Mouse (Mus musculus) hindbrain, embryonic 10.5 days (tissue): ENCODE measurements around the gene Rbfox2. TPM values are rescaled to one million over a fixed set of nuclear protein-coding genes. Genes with fewer than 3 reads are reported as not detected.

ENCODE experiments used
- DNase-seq: peaks from one replicate; pipeline ENCODE4 v3.0.0-alpha.2; 2017; ENCODE audit warnings: low spot score
- H3K27ac ChIP-seq: fragments of 300-500 bp; sonication (generic); 2 replicates; pipeline ENCODE4 v1.5.1; 2016; ENCODE audit warnings: mild to moderate bottlenecking, moderate library complexity
- H3K27me3 ChIP-seq: fragments of 300-500 bp; sonication (generic); 2 replicates; pipeline ENCODE4 v1.6.1; 2016; ENCODE audit warnings: mild to moderate bottlenecking; ENCODE audit not compliant: poor library complexity, insufficient read depth, severe bottlenecking
- H3K36me3 ChIP-seq: fragments of 300-500 bp; sonication (generic); 2 replicates; pipeline ENCODE4 v1.6.1; 2016; ENCODE audit warnings: mild to moderate bottlenecking, moderate library complexity
- H3K4me1 ChIP-seq: fragments of 300-500 bp; sonication (generic); replicated peaks from 2 replicates; pipeline ENCODE4 v1.6.1; 2016; ENCODE audit warnings: mild to moderate bottlenecking
- H3K4me3 ChIP-seq: fragments of 300-500 bp; sonication (generic); 2 replicates; pipeline ENCODE4 v1.5.1; 2016; ENCODE audit warnings: mild to moderate bottlenecking, moderate library complexity
- H3K9me3 ChIP-seq: fragments of 300-500 bp; sonication (generic); 2 replicates; pipeline ENCODE4 v1.6.1; 2016; ENCODE audit warnings: mild to moderate bottlenecking, moderate library complexity
- WGBS: fragments of 180-500 bp; shearing (Covaris S2); methylation state at CpG from one replicate; pipeline ENCODE4 v1.1.7; 2016; 5-methylcytosine and 5-hydroxymethylcytosine counted together
- polyA plus RNA-seq: library from polyadenylated mRNA; unstranded; fragments of >200 nt; fragmentation: Nextera tagmentation; extraction: Ambion mirVana; gene quantifications from 2 replicates; pipeline ENCODE4 v1.2.1, GENCODE M21; 2016

The Rbfox2 gene
- polyA plus RNA-seq, 1 experiment from 2014 or later: 77.8 TPM

DNA sequence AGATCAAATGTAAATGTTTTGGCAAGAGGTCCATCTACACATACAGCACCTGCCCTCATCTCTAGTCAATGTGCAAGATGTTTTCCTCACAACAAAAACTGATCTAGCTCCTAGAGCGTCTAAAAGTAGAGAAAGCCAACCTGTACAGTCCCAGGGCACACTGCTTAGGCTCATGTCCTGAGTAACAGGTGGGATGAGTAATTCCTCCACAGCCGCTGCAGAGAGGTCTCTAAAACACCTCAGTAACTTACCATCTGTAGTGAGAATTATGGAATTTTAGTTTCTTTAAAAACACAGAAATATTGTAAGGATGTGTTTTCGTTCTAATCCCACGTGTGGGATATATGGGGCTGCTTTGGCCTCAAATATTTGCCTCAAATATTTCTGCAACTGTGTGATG, 50.0 kb downstream of the Rbfox2 start:
- Histone ChIP-seq H3K27me3 (no peaks in the 10 kb centered on the region), H3K4me1 (peaks cover 48% of the 10 kb centered on the region), H3K36me3 (no peaks in the 10 kb centered on the region), H3K9me3 (no peaks in the 10 kb centered on the region), H3K27ac (no peak overlapping the region), H3K4me3 (no peak overlapping the region)
- DNase-seq: no peak
- 82% methylated on average over 4 of the region's 4 CpGs for WGBS

DNA sequence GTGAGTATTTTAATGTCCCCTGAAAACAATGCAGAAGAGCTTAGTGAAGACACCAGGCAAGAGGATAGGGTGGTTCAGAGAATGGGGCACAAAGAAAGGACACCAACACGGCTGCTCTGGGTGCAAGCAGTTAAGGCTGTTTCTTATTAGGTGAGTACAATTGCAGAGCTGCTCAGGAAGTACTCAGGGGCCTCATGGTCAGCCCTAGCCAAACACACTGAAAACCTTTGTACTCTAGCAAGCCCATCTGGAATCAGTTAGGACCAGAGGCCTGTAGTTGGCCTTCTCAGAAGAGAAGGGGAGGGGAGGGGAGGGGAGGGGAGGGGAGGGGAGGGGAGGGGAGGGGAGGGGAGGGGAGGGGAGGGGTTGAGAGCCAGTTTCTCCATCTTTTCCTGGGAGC, 52.2 kb downstream of the Rbfox2 start:
- DNase-seq: peak; percentile 48
- WGBS: 45% methylated on average over 1 of the region's 1 CpGs
- Histone ChIP-seq H3K27me3 (no peaks in the 10 kb centered on the region), H3K9me3 (no peaks in the 10 kb centered on the region), H3K4me3 (no peak overlapping the region), H3K27ac (peak overlapping the region; percentile 65; the same call in 1 of the 2 replicates), H3K4me1 (peaks cover 48% of the 10 kb centered on the region), H3K36me3 (no peaks in the 10 kb centered on the region)

DNA sequence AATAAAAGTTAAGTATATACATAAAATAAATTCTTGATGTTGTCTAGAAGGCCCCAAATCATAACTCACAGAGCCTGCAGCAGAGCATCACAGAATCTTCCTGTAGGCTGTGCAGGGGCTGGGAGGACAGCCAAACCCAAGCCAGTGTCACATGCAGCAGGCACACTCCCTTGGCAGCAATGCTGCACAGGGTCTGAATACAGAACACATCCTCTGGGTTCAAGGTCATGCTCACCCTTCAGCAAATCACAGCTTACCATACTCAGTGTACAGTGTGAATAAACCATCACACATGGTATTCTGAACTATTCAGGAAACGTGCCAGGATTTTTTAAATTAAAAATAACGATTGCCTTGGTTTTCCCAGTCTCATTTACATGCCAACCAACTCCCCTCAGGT, 52.7 kb downstream of the Rbfox2 start:
- Histone ChIP-seq H3K9me3 (no peaks in the 10 kb centered on the region), H3K4me3 (no peak overlapping the region), H3K27ac (peak overlapping the region; percentile 65), H3K27me3 (no peaks in the 10 kb centered on the region), H3K4me1 (peaks cover 46% of the 10 kb centered on the region), H3K36me3 (no peaks in the 10 kb centered on the region)
- no peak for DNase-seq
- 71% methylated on average over 2 of the region's 2 CpGs for WGBS

DNA sequence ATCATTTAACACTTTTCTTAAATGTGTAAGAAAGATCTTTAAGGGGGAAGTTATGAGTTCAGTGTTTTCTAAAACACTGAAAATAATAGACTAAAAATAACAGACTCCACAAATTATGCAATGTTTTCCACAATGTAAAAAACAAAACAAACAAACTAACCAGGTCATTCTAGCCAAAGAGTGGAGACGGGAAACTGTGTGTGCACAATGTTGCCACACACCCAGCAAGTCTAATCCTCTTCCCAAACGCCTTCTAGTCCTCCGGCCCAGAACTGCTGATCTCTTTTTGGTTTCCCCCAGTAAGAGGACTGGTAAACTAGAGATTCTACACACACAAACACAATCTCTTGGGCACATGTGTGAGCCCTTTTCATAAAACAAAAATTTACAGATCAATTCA, 55.1 kb downstream of the Rbfox2 start:
- H3K27ac ChIP-seq: no peak overlapping the region
- no peak for DNase-seq
- no peaks in the 10 kb centered on the region for H3K27me3 ChIP-seq
- no peak overlapping the region for H3K4me3 ChIP-seq
- H3K9me3 ChIP-seq: no peaks in the 10 kb centered on the region
- peaks cover 31% of the 10 kb centered on the region for H3K4me1 ChIP-seq
- WGBS: 82% methylated on average over 3 of the region's 3 CpGs
- no peaks in the 10 kb centered on the region for H3K36me3 ChIP-seq

DNA sequence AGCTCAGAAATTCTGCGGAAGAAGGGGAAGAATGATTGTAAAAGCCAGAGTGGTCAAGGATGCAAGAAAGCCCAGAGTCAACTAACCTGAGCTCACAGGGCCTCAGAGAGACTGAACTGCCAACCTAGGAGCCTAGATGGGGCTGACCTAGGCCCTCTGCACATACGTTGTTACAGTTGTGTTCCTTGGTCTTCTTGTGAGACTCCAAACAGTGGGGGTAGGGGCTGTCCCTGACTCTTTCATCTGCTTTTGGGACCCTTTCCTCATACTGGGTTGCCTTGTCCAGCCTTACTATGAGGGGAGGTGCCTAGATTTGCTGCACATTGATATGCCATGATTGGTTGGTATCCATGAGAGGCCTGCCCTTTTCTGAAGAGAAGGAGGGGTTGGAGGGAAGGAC, 56.0 kb downstream of the Rbfox2 start:
- Histone ChIP-seq H3K9me3 (no peaks in the 10 kb centered on the region), H3K36me3 (no peaks in the 10 kb centered on the region), H3K4me3 (no peak overlapping the region), H3K27me3 (no peaks in the 10 kb centered on the region), H3K27ac (no peak overlapping the region), H3K4me1 (peaks cover 34% of the 10 kb centered on the region)
- DNase-seq: no peak
- 84% methylated on average over 2 of the region's 2 CpGs for WGBS

DNA sequence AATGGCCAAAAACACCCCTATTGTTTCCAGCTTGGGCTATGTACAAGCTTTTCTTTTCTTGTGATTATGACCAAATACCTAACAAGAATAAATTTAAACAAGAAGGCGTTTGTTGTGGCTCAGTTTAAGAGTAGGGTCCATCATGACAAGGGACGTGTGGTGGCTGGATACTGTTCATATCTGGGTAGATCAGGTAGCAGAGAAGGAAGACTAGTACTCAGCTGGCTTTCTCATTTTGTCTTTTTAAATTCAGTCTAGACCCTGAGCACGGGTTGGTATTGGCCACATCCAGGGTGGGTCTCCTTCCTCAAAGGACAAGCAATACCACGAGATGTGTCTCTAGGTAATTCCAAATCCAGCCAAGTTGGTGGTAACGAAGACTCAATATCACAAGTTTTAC, 57.4 kb downstream of the Rbfox2 start:
- no peak overlapping the region for H3K27ac ChIP-seq
- no peaks in the 10 kb centered on the region for H3K36me3 ChIP-seq
- DNase-seq: no peak
- H3K27me3 ChIP-seq: no peaks in the 10 kb centered on the region
- 87% methylated on average over 5 of the region's 5 CpGs for WGBS
- H3K4me1 ChIP-seq: peaks cover 30% of the 10 kb centered on the region
- H3K9me3 ChIP-seq: no peaks in the 10 kb centered on the region
- no peak overlapping the region for H3K4me3 ChIP-seq

DNA sequence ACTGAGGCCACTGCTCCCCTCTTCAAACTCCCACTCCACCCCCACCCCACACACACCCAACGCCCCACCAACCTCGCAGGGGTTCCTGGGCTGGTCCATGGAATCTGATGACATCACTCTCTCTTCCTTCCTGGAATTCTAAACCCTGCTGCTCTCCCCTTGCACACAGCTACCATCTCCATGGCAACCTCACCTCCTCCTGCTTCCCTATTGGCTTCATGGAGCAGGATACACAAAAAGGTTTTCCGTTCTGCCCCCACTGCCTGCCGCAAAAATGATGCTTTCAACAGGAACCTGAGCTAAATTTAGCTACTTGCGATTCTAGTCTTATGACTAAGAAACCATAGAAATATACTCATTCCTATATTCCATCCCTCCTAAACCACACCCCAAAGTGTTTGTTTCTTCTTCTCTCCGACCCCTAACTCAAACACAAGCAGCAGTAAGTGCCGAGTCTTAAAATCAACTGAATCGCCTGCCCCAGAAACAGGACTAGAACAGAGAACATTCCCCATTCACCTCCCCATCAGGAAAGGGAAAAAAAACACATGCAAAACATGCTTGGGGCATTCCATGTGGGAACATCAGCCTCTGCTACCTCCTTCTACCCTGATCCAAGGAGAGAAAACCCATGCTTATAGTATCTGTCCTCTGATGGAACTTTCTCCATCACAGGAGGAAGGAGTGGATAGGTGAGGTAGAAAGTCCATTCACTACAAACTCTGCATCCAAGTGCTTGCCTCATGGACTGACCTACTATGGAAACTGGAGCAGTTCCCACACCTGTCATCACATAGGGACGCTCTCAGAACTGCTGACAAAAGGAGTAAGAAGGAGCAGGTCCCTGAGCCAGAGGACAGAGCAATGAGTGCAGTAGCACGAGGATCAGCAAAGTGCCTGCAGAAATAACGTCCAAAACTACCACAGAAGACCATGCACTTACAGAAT, 61.1 kb downstream of the Rbfox2 start:
- Histone ChIP-seq H3K4me1 (peaks cover 32% of the 10 kb centered on the region), H3K36me3 (no peaks in the 10 kb centered on the region), H3K9me3 (no peaks in the 10 kb centered on the region), H3K27ac (peak overlapping the region; percentile 62), H3K4me3 (peak overlapping the region; percentile 34), H3K27me3 (no peaks in the 10 kb centered on the region)
- DNase-seq: peak; percentile 66
- WGBS: 17% methylated on average over 11 of the region's 11 CpGs

DNA sequence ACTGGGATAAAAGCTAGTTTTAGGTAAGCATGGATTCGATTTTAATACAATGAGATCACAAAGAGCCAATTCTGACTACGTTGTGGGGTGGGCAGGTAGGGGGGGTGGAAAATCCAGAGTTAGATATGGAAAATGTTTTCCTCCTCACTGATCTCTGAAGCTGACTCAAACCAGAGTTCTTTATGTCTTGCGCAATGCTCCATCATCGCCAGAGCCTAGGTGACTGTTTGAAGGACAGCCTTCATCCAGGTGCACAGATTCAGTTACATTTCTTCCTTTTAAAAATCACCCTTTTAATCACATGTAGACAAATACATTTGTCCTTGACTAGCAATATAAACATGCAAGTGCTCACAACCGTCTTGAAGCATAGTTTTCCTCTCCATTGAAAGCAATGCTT, 62.2 kb downstream of the Rbfox2 start:
- no peak for DNase-seq
- Histone ChIP-seq H3K4me1 (peaks cover 34% of the 10 kb centered on the region), H3K9me3 (no peaks in the 10 kb centered on the region), H3K4me3 (no peak overlapping the region), H3K27ac (no peak overlapping the region), H3K27me3 (no peaks in the 10 kb centered on the region), H3K36me3 (no peaks in the 10 kb centered on the region)
- 91% methylated on average over 5 of the region's 5 CpGs for WGBS

DNA sequence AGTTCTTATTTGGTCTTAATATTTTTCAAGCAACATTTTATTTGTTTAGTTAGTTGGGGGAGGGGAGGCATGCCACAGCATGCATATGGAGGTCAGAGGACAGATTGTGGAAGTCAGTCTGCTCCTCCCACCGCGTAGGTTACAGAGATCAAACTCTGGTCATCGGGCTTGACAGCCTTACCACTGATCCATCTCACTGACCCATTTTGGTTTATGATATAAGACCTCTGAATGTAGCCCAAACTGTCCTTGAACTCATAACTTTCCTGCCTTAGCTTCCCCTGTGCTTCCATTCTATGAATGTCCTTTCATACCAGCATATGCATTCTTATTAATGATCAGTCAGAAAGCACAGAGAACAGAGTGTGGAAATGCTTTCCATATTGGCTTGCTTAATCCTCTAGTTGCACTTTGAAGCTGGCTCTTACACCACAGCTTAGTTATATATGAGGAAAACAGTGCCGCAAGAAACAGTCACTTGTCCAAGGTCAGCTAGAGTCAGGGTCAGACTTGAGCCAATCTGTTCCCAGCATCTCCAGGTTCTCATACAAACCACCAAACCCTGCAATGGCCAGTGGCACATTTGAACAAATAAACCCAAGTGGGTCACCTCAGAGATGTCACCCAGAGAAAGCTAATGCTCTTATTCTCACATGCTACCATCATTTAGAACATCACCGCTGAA, 62.8 kb downstream of the Rbfox2 start:
- H3K4me1 ChIP-seq: peaks cover 34% of the 10 kb centered on the region
- no peak overlapping the region for H3K4me3 ChIP-seq
- DNase-seq: no peak
- H3K36me3 ChIP-seq: no peaks in the 10 kb centered on the region
- 85% methylated on average over 5 of the region's 5 CpGs for WGBS
- H3K27ac ChIP-seq: no peak overlapping the region
- H3K27me3 ChIP-seq: no peaks in the 10 kb centered on the region
- H3K9me3 ChIP-seq: no peaks in the 10 kb centered on the region

DNA sequence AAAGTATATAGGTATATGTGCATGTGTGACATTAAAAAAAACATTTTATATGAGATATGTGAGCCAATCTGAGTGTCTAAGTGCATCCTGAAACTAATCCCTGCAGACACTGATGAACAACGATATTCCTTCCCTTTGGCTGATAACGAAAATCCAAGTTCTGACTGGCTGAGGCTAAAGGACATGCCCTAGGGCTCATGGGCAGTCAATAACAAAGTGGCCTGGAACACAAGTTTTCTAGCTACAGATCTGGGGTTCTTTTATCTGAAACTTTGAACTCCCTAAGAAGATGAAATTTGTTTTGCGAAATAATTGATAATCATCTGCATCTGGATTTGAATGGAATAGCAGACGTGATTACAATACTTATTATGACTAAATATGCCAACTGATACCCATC, 66.2 kb downstream of the Rbfox2 start:
- Histone ChIP-seq H3K27me3 (no peaks in the 10 kb centered on the region), H3K36me3 (no peaks in the 10 kb centered on the region), H3K27ac (no peak overlapping the region), H3K4me3 (no peak overlapping the region), H3K9me3 (no peaks in the 10 kb centered on the region), H3K4me1 (peaks cover 29% of the 10 kb centered on the region)
- WGBS: 85% methylated on average over 4 of the region's 4 CpGs
- no peak for DNase-seq

DNA sequence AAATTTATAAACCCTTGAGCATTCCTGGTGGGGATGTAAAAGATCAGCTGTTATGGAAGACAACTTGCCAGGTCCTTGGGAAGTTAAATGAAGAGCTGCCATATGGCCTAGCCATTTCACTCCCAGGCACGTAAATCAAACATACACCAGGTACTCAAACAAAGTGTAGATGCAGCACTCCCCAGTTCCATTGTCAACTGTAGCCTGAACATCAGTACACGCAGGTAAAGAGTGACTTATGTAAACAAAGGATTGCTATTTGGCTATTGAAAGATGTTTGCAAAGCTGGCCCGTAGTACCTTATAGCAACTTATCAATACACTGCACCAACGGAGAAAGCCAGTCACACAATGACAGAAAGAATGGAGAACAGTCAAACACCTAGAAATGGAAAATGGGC, 67.2 kb downstream of the Rbfox2 start:
- Histone ChIP-seq H3K4me1 (peaks cover 33% of the 10 kb centered on the region), H3K4me3 (no peak overlapping the region), H3K27ac (no peak overlapping the region), H3K36me3 (no peaks in the 10 kb centered on the region), H3K9me3 (no peaks in the 10 kb centered on the region), H3K27me3 (no peaks in the 10 kb centered on the region)
- 84% methylated on average over 4 of the region's 4 CpGs for WGBS
- no peak for DNase-seq

DNA sequence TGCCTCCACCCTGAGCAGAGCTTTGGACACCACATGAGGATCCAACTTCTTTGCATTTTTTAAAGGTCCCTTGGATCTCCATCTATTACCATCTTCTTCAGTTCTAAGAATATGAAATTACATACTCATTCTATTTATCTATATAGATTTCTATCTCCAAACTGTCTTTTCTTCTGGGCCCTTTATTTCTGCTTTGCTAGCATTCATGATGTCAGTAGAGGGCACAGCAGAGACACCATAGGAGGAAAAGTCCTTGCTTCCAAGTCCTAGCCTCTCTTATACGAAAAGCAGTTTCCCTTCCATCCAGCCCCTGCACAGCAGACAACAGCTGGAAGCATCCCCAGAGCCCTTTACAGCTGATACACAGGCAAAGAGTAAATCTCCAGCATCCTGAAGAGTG, 69.1 kb downstream of the Rbfox2 start:
- Histone ChIP-seq H3K27me3 (no peaks in the 10 kb centered on the region), H3K9me3 (no peaks in the 10 kb centered on the region), H3K4me3 (no peak overlapping the region), H3K36me3 (no peaks in the 10 kb centered on the region), H3K4me1 (peaks cover 31% of the 10 kb centered on the region), H3K27ac (no peak overlapping the region)
- DNase-seq: no peak
- 61% methylated on average over 1 of the region's 1 CpGs for WGBS

DNA sequence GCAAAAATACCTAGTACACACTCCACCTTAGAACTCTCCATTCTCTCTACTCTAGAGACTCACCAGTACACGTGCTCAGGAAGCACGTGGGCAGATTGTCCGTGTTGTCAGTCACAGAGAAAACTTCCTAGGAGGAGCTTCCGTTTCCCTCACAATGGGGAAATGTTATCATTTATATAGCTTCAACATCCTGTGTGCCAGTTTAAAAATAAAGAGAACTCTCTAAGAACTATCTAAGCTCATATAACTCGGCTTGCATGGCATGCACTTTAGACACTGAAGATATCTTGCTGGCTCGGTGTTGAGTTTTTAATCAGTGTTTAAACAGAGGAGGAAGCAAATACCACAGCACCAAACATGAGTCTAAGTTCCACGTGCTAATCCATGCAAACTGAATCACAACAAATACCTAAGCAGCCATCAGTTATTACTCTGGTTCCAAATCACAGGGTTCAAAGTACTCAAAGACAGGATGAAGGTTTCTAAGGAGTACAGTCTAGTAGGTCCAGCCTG, 70.7 kb downstream of the Rbfox2 start:
- H3K4me3 ChIP-seq: no peak overlapping the region
- H3K27ac ChIP-seq: no peak overlapping the region
- peaks cover 31% of the 10 kb centered on the region for H3K4me1 ChIP-seq
- no peaks in the 10 kb centered on the region for H3K36me3 ChIP-seq
- 80% methylated on average over 7 of the region's 7 CpGs for WGBS
- no peaks in the 10 kb centered on the region for H3K27me3 ChIP-seq
- no peak for DNase-seq
- H3K9me3 ChIP-seq: no peaks in the 10 kb centered on the region
